Mouse (Mus musculus): ENCODE measurements at regions not wholly inside any gene's neighbourhood (a gene's known extent, or its start where the extent isn't known, plus 50 kb on each side); places are given as distances from the start of the nearest gene placed in this dataset.

DNA sequence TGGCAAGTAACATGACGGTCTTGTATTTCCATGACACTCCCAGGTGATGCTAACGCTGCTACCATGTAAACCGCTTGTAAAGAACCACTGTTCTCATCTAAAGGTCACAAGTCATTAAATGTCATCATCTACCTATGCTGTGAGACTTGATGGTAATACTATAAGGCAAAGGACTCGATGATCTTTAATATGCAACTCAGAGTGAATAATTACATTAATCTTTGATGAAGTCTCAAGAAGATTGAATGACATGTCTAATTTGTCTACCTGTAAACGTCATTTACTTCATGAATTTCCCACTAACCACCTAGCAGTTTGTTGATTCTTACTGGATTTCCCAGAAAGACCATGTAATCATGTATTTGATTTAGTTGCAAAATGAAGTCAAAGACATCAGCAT, 143.5 kb upstream of the Cblb start:
- DNase-seq (ENCODE audit: low spot score) (no peak), ATAC-seq (ENCODE audit: low FRiP score) (no peak)
- H3K9ac ChIP-seq (replicated peaks; ENCODE audit: low read length, poor library complexity, severe bottlenecking), result no peak overlapping the region
- 79% methylated on average over 5 of the region's 5 CpGs for WGBS
- no peak overlapping the region for H3K4me2 ChIP-seq (ENCODE audit: low read depth, low read length, poor library complexity, severe bottlenecking)
- H3K27ac ChIP-seq (ENCODE audit: low read depth, low read length), result no peak overlapping the region
- no peaks in the 10 kb centered on the region for H3K36me3 ChIP-seq (ENCODE audit: insufficient read depth, low read length)
- no peaks in the 10 kb centered on the region for H3K27me3 ChIP-seq (ENCODE audit: insufficient read depth, low read length)
- no peaks in the 10 kb centered on the region for H3K9me3 ChIP-seq (ENCODE audit: low read length)
- H3K4me3 ChIP-seq (ENCODE audit: low read depth, low read length), result no peak overlapping the region
- no peaks in the 10 kb centered on the region for H3K4me1 ChIP-seq (ENCODE audit: insufficient read depth, low read length)
- no peak for TF ChIP-seq CTCF (IDR thresholded peaks at IDR 0.05)

DNA sequence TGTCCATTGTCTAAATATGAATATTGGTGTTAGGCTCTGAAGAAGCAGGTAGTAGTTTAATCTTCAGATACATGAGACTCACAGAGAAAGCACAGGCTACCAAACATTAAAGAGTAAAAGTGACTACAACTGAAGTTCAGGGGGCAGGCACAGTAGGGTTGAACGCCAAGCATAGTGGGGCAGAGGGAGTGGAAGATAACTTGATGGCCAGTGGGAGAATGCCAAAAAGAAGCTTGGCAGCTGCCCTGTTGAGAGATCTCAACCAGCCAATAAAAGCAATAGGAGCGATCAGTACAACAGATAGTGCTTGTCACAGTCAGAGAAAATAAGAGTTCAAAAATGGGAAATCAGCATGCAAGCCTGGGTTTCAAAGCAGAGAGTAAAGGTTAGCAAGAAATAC, 125.4 kb upstream of the Cblb start:
- H3K4me1 ChIP-seq (ENCODE audit: insufficient read depth, low read length), result no peaks in the 10 kb centered on the region
- H3K36me3 ChIP-seq (ENCODE audit: insufficient read depth, low read length), result no peaks in the 10 kb centered on the region
- no peak overlapping the region for H3K4me2 ChIP-seq (ENCODE audit: low read depth, low read length, poor library complexity, severe bottlenecking)
- H3K9ac ChIP-seq (replicated peaks; ENCODE audit: low read length, poor library complexity, severe bottlenecking), result no peak overlapping the region
- DNase-seq (ENCODE audit: low spot score), result no peak
- no peaks in the 10 kb centered on the region for H3K9me3 ChIP-seq (ENCODE audit: low read length)
- H3K4me3 ChIP-seq (ENCODE audit: low read depth, low read length), result no peak overlapping the region
- ATAC-seq (ENCODE audit: low FRiP score), result no peak
- H3K27ac ChIP-seq (ENCODE audit: low read depth, low read length), result no peak overlapping the region
- 96% methylated on average over 2 of the region's 2 CpGs for WGBS
- TF ChIP-seq CTCF (IDR thresholded peaks at IDR 0.05), result no peak
- H3K27me3 ChIP-seq (ENCODE audit: insufficient read depth, low read length), result no peaks in the 10 kb centered on the region

DNA sequence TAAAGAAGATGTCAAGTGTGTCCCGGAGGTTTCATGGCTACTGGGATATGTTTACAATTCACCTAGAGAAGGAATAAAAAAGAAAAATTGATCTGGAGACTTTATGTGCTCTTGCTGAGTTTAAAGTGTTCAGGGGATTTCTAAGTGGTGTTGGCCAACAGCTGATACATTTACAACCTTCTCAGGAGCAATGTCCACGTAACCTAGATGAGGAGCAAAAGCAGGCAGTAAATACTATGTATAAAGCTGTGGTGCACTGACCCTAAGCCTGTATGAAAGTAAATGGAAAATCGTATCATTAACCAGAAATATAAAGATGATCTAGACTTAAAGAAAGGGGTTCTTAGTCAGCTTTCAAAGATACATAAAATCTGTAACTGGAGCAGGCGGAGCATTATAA, 124.3 kb upstream of the Cblb start:
- H3K4me1 ChIP-seq (ENCODE audit: insufficient read depth, low read length), result no peaks in the 10 kb centered on the region
- no peak overlapping the region for H3K4me2 ChIP-seq (ENCODE audit: low read depth, low read length, poor library complexity, severe bottlenecking)
- H3K4me3 ChIP-seq (ENCODE audit: low read depth, low read length), result no peak overlapping the region
- DNase-seq (ENCODE audit: low spot score) (no peak), ATAC-seq (ENCODE audit: low FRiP score) (no peak)
- no peaks in the 10 kb centered on the region for H3K9me3 ChIP-seq (ENCODE audit: low read length)
- no peak overlapping the region for H3K27ac ChIP-seq (ENCODE audit: low read depth, low read length)
- no peaks in the 10 kb centered on the region for H3K27me3 ChIP-seq (ENCODE audit: insufficient read depth, low read length)
- 93% methylated on average over 4 of the region's 4 CpGs for WGBS
- no peak overlapping the region for H3K9ac ChIP-seq (replicated peaks; ENCODE audit: low read length, poor library complexity, severe bottlenecking)
- H3K36me3 ChIP-seq (ENCODE audit: insufficient read depth, low read length), result no peaks in the 10 kb centered on the region
- no peak for TF ChIP-seq CTCF (IDR thresholded peaks at IDR 0.05)

DNA sequence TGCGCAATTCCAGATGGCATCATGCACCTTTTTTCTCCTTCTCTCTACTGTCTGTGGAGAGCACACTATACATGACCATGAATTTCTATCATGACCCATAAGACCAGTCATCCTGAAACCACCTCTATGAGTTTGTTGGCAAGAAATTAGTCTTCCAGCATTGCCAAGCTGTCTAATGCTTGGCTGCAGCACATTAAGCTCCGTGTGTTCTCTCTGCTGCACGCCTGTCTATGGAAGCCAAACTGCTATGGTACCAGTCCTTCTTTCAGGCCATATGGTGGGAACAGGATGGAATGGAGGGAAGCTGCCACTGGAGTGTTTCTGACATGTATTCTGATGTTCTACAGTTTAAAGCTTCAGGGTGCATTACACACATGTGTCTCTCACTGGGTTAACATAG, 121.0 kb upstream of the Cblb start:
- Histone ChIP-seq H3K27me3 (ENCODE audit: insufficient read depth, low read length) (no peaks in the 10 kb centered on the region), H3K9ac (replicated peaks; ENCODE audit: low read length, poor library complexity, severe bottlenecking) (no peak overlapping the region), H3K36me3 (ENCODE audit: insufficient read depth, low read length) (no peaks in the 10 kb centered on the region), H3K4me3 (ENCODE audit: low read depth, low read length) (no peak overlapping the region), H3K4me1 (ENCODE audit: insufficient read depth, low read length) (no peaks in the 10 kb centered on the region), H3K9me3 (ENCODE audit: low read length) (no peaks in the 10 kb centered on the region), H3K27ac (ENCODE audit: low read depth, low read length) (no peak overlapping the region), H3K4me2 (ENCODE audit: low read depth, low read length, poor library complexity, severe bottlenecking) (no peak overlapping the region)
- ATAC-seq (ENCODE audit: low FRiP score) (no peak; the same call in 1 of the 2 replicates), DNase-seq (ENCODE audit: low spot score) (peak; percentile 86)
- no peak for TF ChIP-seq CTCF (IDR thresholded peaks at IDR 0.05)
- 91% methylated on average over 3 of the region's 3 CpGs for WGBS

DNA sequence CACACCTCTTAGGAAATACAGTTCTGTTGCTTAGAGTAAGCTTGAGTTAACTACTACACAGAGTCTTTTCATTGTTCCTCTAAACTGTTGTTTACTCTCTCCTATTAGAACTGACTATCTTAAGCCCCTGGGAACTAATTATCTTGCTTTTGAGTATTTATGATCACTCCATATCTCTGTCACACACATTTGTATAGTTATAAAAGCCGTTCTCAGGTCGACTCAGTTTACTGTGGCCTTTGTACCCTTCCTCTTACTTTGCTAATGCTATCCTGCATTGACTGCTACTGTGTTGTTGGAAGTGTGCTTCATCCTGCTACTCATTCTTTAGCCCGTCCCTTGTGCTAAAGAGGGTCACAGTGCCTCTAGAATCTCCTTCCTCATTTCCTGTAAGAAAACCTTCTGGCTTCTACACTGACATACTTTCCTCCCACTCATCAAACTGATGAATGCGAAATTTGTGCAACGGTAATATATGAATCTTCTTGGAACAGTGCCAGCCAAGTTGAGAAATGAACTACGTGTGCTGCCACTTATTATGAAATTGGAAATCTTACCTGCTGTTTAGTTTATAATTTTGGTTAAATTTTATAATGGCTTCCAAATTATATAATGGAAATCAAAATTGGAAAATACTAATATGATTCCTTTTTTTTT, 119.8 kb upstream of the Cblb start:
- Histone ChIP-seq H3K9ac (replicated peaks; ENCODE audit: low read length, poor library complexity, severe bottlenecking) (no peak overlapping the region), H3K4me3 (ENCODE audit: low read depth, low read length) (no peak overlapping the region), H3K27me3 (ENCODE audit: insufficient read depth, low read length) (no peaks in the 10 kb centered on the region), H3K27ac (ENCODE audit: low read depth, low read length) (no peak overlapping the region), H3K4me2 (ENCODE audit: low read depth, low read length, poor library complexity, severe bottlenecking) (no peak overlapping the region), H3K9me3 (ENCODE audit: low read length) (no peaks in the 10 kb centered on the region), H3K36me3 (ENCODE audit: insufficient read depth, low read length) (no peaks in the 10 kb centered on the region), H3K4me1 (ENCODE audit: insufficient read depth, low read length) (0 out of 2 replicates have a peak, but pooled peaks cover 3% of the 10 kb centered on the region)
- peak; percentile 19 for DNase-seq (ENCODE audit: low spot score)
- no peak for TF ChIP-seq CTCF (IDR thresholded peaks at IDR 0.05)
- ATAC-seq (ENCODE audit: low FRiP score), result no peak
- WGBS, result 76% methylated on average over 6 of the region's 6 CpGs

DNA sequence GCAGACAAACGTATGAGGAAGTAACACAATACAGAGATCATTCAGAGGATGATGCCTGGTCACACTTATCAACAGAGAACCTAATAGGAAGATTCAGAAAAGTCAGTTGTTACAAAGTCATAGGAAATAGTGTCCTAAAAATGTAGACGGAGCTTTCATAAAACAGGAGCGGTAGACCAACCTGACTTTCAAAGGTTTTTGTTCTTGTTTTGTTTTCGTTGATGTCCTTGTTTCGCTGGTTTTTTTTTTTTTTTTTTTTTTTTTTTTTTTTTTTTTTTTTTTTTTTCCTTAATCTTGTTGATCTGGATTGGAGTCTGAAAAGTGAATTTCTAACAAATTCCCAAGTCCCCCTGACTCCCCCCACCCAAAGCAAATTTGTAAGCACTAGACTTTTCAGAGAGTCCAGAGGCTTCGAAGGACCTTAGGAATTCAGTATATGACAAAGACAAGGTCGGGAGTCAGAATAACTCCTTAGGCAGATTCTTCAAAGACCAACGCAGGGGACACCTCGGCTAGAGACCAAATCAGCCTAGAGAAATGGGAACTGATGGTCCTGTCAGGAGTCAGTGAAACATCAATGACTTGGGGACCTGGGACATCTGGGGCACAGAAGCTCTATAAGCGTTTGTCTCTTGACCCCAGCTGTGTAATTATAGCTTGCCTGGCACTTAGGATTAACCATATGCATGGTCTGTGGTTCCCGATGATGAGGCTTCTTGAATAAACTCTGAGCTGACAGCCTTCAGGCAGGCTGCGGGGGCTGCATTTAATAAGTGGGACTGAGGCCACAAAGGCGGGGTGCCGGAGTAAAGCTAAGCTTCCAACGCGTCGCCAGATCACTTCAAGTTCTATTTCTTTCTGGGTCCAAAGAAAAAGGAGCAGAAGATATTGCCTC, 115.7 kb upstream of the Cblb start:
- Histone ChIP-seq H3K9me3 (ENCODE audit: low read length) (no peaks in the 10 kb centered on the region), H3K4me3 (ENCODE audit: low read depth, low read length) (no peak overlapping the region), H3K4me1 (ENCODE audit: insufficient read depth, low read length) (0 out of 2 replicates have a peak, but pooled peaks cover 3% of the 10 kb centered on the region), H3K4me2 (ENCODE audit: low read depth, low read length, poor library complexity, severe bottlenecking) (peak overlapping the region; percentile 5; the same call in 1 of the 2 replicates), H3K9ac (replicated peaks; ENCODE audit: low read length, poor library complexity, severe bottlenecking) (no peak overlapping the region), H3K36me3 (ENCODE audit: insufficient read depth, low read length) (no peaks in the 10 kb centered on the region), H3K27me3 (ENCODE audit: insufficient read depth, low read length) (no peaks in the 10 kb centered on the region), H3K27ac (ENCODE audit: low read depth, low read length) (no peak overlapping the region)
- ATAC-seq (ENCODE audit: low FRiP score), result peak; percentile 34; the same call in 1 of the 2 replicates
- TF ChIP-seq CTCF (IDR thresholded peaks at IDR 0.05), result no peak
- peak; percentile 64 for DNase-seq (ENCODE audit: low spot score)
- 33% methylated on average over 17 of the region's 17 CpGs for WGBS

All from midbrain, postnatal 0 days (tissue).